Mouse (Mus musculus): ENCODE results near the gene Vmn1r212. TPM values are rescaled to one million over a fixed set of nuclear protein-coding genes. Genes with fewer than 3 reads are reported as not detected.

Vmn1r212 gene
- not detected for polyA plus RNA-seq (2015; fragmentation: Illumina TruSeq; extraction: RNeasy Lipid Tissue Mini Kit (QIAGEN cat#74804); ENCODE audit: insufficient read depth, low replicate concordance)

GRCm38 (mm10) chr13:22884105-22884504 is at the start of gene Vmn1r212:
Gene Vmn1r212, minus strand, starts transcription at chr13:22884205.

GRCm38 (mm10) chr13:22857461-22857860 is 26.5 kb downstream of the Vmn1r212 start, which contains the start of gene Vmn1r211:
Gene Vmn1r211, minus strand, starts transcription at chr13:22857561.

Other genes with a start within 250 kb of the Vmn1r212 start
- not detected for gene Vmn1r207-ps, start 154.6 kb downstream of the Vmn1r212 start, polyA plus RNA-seq (2015; fragmentation: Illumina TruSeq; extraction: RNeasy Lipid Tissue Mini Kit (QIAGEN cat#74804); ENCODE audit: insufficient read depth, low replicate concordance)
- not detected for gene Vmn1r208, start 106.8 kb downstream of the Vmn1r212 start, polyA plus RNA-seq (2015; fragmentation: Illumina TruSeq; extraction: RNeasy Lipid Tissue Mini Kit (QIAGEN cat#74804); ENCODE audit: insufficient read depth, low replicate concordance)
- gene Vmn1r209, start 74.5 kb downstream of the Vmn1r212 start, polyA plus RNA-seq (2015; fragmentation: Illumina TruSeq; extraction: RNeasy Lipid Tissue Mini Kit (QIAGEN cat#74804); ENCODE audit: insufficient read depth, low replicate concordance), result not detected
- gene Vmn1r210, start 52.9 kb downstream of the Vmn1r212 start, polyA plus RNA-seq (2015; fragmentation: Illumina TruSeq; extraction: RNeasy Lipid Tissue Mini Kit (QIAGEN cat#74804); ENCODE audit: insufficient read depth, low replicate concordance), result not detected
- gene Vmn1r211, start 26.6 kb downstream of the Vmn1r212 start, polyA plus RNA-seq (2015; fragmentation: Illumina TruSeq; extraction: RNeasy Lipid Tissue Mini Kit (QIAGEN cat#74804); ENCODE audit: insufficient read depth, low replicate concordance), result not detected
- gene Vmn1r213, start 123.5 kb upstream of the Vmn1r212 start, polyA plus RNA-seq (2015; fragmentation: Illumina TruSeq; extraction: RNeasy Lipid Tissue Mini Kit (QIAGEN cat#74804); ENCODE audit: insufficient read depth, low replicate concordance), result not detected
- not detected for gene Vmn1r214, start 146.2 kb upstream of the Vmn1r212 start, polyA plus RNA-seq (2015; fragmentation: Illumina TruSeq; extraction: RNeasy Lipid Tissue Mini Kit (QIAGEN cat#74804); ENCODE audit: insufficient read depth, low replicate concordance)
- gene Vmn1r215, start 183.8 kb upstream of the Vmn1r212 start, polyA plus RNA-seq (2015; fragmentation: Illumina TruSeq; extraction: RNeasy Lipid Tissue Mini Kit (QIAGEN cat#74804); ENCODE audit: insufficient read depth, low replicate concordance), result not detected
- not detected for gene Vmn1r217, start 234.0 kb upstream of the Vmn1r212 start, polyA plus RNA-seq (2015; fragmentation: Illumina TruSeq; extraction: RNeasy Lipid Tissue Mini Kit (QIAGEN cat#74804); ENCODE audit: insufficient read depth, low replicate concordance)
- gene Vmn1r218, start 248.9 kb upstream of the Vmn1r212 start, polyA plus RNA-seq (2015; fragmentation: Illumina TruSeq; extraction: RNeasy Lipid Tissue Mini Kit (QIAGEN cat#74804); ENCODE audit: insufficient read depth, low replicate concordance), result not detected